Mouse (Mus musculus) c-Kit-positive CD71-positive TER-119-positive erythroid progenitor cells, embryonic 14.5 days (primary cell): ENCODE results near the gene Dhps.

ENCODE experiments used
- DNase-seq: peaks from one replicate; pipeline ENCODE4 v3.0.0-alpha.2; 2013; ENCODE audit warnings: low spot score

Dhps gene

DNA sequence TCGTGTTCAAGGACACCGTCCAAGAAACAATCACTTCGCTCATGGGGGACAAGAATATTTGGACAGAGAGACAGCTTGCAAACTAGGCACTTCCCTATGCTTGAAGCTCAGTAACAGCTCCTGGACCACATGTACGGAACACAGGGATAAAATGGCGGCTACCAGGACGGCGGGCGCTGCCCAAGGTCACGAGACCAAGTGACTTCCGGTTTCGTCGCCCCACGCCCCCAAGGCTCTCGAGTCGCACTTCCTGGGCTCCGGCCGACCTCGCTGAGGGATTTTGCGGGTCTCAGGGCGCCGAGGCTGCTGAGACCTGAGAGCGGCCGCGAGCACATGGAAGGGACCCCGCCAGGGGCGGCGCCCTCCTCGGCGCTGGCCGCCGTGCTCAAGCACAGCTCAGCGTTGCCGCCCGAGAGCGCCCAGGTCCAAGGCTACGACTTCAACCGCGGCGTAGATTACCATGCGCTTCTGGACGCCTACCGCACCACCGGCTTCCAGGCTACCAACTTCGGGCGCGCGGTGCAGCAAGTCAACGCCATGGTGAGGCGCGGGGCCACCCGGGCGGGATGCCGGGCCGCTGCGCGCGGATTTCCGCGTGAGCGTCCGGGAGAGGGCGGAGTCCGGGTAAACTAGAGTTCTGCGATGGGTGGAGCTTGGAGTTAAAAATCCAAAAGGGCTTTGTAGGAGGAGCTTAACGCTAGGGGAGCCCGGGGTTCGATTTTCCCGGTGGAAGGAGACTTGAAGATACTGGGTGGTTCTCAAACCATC lies at the start of gene Dhps:
Gene Dhps, plus strand, starts transcription at position 244 of the 768 bp plus-strand sequence.
- peak; percentile 83 for DNase-seq

DNA sequence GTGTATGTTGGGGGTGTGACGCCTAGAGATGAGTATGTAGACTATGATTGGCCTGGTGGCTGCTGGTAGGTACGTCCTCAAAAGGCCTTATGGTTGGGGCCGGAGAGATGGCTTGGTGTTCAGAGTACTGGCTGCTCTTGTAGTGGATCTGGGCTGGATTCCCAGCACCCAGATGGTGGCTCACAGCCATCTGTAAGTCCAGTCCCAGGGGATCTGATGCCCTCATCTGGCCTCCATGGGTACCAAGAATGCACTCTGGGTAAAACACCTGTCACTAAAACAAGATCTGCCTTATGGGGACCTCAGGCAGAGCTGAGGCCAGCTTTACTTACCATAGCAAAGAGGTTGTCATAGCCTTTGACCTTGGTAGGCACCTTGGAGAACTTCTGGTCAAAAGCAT lies 47.7 kb upstream of the Dhps start:
- no peak for DNase-seq

DNA sequence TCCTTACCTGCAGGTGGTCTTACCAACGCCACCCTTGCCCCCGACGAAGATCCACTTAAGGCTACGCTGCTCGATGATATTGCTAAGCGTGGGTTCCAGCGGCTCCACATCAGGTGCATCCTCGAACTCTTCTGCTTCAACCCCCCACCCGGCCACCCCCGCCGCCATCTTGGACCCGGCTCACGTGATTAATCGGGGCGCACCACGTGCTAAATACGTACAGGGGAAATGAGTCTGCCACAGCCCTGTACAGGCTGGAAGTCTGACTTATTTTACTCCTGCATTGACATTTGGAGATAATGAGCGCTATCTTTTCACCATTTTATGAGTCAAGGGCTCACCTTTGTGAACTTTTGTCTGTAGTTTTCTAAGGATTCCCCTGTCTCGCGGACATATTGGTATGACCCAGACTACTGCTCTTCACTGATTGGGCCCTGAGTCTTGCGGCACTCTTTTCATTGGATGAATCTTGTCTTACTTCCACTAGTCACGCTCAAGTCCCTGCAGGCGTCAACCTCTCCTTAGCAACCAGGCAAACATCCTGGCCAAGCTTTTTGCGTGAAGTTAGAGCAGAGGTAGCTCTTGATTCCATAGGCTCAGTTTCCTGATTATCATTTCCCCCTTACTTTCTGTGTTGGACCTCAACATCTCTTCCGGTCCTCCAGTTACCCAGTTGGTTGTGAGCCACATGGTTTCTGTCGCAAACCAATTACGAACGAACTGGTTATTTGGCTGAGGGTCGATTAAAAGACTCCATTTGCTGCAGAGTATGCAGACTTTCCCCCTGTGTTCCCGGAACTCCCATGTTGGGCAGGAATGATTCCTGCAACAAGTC lies 46.2 kb upstream of the Dhps start, which contains the start of gene Asna1:
Gene Asna1, minus strand, starts transcription at position 184 of the 835 bp plus-strand sequence.
- DNase-seq = peak; percentile 92

DNA sequence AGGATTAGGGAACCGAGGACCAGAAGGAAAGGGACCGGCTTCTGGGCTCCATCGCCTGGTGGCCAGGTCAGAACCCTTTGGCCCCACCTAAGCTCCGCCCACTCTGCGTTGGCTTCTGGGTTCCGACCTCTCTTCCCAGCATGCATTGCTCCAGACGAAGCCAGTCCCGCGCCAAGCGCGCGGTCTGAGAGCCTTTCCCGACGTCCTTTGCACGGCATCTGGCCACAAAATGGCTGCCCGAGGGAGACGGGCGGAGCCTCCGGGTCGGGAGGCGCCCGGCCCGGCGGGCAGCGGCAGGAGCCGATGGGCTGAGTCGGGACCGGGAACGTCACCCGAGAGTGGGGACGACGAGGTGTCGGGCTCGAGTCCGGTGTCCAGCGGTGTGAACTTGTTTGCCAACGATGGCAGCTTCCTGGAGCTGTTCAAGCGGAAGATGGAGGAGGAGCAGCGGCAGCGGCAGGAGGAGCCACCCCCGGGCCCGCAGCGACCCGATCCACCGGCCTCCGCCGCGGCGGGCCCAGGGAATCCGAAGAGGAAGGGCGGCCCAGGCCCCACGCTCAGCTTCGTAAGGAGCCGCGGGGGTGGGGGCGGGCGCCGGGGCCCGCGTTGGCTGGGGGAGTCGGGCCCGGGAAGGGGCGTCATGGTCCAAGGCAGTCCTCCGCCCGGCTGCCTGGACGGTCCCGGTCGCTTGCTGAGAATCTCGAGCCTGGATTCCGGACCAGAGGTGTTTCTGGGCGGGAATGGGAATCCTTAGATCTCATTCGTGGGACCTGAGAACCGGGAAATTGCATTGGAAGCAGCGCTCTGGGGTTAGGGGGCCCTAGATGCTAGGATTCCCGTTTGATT lies 44.7 kb upstream of the Dhps start, which contains the start of gene Trir:
Gene Trir, plus strand, starts transcription at position 154 of the 846 bp plus-strand sequence.
- peak; percentile 99 for DNase-seq

DNA sequence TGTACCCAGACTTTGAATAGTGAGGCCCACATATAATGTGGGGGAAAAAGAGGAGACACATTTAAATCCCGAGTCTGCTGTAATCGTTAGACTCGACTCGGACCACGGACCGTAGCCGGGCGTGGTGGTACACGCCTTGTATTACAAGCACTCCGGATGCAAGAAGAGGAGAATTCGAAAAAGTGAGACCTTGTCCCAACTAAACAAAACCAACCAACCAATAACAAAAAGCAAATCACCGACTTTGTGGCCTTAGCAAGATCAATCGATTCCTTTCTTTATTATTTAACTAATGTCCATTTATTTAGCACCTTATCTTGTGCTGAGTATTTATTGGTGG lies 44.1 kb upstream of the Dhps start:
- peak; percentile 52 for DNase-seq

DNA sequence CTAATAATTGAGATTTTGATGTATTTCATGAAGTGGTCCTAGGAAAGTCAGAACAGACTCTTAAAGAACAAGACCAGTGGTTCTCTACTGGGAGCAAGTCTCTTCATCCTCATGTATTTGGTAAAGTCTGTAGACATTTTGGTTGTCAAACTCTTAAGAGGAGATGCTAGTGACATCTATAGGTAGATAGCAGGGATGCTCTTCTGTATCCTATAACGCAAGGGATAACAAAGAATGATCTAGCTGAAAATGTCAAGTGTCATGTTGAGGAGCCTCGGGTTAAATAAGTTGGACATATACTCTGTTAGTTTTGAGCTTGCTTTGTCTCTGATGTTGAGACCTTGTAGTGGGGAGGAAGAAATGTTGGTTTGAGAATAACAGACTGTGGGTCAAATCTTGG lies 43.6 kb upstream of the Dhps start:
- DNase-seq = no peak

DNA sequence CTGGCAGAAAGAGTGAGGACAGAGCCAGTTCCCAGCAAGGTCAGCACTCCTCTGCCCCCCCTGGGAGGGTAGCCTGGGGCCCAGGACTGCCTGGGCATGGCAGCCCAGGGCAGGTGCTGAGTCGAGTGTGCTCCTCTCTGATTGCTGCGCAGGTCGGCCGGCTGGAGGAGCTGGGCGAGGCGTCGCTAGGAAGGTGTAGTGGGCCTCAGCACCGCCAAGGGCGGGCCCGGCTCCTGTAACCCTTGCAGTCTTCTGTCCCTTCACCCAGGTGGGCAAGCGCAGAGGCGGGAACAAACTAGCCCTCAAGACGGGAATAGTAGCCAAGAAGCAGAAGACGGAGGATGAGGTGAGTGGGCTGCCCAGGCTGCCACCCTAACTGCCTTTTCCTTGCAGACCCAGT lies 42.3 kb upstream of the Dhps start:
- DNase-seq = no peak

DNA sequence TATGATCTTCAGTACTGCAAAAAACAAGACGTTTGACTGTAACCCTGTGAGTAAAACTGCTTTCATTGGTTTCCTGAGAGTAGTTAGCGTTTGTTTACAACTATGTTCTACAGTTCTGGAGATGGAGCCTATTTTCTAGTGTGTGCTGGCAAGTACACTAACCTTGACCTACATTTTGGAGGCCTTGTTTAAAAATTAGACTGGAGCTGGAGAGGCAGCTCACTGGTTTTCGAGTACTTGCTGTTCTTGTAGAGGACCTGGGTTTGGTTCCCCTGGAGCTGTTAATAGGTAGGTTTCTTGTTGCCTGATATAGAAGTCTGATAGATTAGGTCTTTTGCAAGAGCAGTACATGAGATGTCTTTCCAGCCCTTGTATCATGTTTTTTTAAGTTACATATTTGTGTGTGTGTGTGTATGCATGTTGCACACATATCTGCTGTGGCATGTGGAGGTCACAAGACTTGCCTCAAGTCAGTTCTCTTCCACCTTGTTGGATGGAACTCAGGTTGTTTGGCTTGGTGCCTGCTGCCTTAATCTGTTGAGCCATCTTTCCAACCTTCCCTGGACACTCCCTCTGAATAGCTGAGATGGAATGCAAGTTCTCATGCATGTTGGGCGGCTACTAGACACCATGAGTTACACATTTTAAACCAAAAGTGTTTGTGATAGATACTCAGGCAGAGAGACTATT lies 38.8 kb upstream of the Dhps start:
- DNase-seq = no peak

DNA sequence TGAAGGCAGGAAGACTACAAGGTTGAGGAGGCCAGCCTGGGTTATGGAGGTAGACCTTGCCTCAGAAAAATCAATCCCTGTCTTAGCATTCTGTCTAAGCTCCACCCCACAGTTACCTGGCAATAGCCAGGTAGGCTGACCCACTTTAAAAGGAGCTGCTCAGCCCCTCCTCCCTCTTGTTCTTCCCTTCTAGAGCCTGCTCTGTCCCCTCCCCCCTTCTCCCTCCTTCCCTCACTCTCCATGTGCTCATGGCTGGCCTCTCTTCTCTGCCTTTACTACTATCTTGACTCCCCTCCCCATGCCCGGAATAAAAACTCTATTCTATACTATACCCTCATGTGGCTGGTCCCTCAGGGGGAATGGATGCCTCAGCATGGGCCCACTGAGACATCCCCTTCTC lies 37.7 kb upstream of the Dhps start:
- no peak for DNase-seq

DNA sequence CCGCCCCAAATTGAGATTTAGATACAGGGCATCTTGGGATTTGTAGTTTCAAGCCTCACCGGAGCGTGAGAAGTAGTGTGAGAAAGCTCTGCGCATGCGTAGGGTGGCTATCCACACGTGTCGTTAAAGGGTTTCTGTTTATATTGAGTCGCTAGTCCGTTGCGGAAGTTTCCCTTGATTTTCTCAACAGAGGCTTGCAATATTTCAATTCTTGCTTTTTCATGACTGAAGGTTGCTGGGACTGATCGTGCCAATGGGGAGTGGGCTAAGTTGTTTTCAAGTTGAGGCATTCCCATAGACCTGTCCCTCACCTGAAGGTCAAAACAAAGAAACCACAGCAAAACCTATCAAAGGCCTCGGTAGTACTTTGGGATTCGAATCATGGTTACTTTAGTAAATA lies 36.8 kb upstream of the Dhps start:
- peak; percentile 80 for DNase-seq

DNA sequence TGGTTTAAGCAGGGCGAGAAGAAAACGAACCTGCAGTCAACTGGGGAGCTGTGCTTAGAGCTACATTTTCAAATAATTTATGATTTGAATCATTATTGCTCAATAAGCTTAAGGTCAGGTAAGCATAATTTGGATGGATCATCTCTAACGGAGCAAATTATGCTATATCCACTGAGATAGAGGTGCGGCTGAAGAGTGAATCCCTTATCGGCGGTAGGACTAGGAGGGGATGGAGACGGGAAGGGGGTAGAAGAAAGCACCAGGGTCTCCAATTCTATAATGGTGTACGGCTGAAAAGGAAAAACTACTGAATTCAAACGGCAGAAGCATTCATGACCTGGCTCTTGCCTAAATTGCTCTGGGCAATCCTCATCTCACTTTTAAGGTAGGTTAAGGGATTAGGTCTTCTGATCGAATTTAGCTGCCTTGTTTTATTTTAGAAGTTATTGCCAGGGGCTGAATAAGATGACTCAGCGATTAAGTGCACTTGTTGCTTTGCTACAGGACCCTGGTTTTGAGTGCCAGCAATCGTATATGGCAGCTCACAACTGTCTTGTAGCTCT lies 36.3 kb upstream of the Dhps start:
- DNase-seq = peak; percentile 27

DNA sequence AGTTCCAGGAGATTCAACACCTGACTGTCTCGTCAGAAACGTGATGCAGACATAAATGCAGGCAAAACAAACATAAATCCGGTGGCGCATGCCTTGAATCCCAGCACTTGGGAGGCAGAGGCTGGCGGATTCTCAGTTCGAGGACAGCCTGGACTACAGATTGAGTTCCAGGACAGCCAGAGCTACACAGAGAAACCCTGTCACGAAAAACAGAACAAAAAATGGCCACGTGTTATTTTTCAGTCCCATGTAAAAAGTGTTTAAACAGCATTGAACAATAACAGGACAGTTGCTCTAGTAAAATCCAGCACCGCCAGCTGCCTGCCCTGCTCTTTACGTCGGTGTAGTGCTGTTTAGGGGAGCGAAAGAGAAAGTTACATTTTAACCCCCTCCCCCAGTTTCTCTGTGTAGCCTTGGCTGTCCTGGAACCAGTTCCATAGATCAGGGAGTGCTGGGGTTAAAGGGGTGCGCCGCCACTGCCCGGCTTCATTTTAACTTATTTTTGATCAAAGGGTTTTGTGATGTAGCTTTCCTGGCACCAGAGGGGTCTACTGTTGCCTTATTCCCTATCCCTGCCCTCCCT lies 35.7 kb upstream of the Dhps start:
- peak; percentile 40 for DNase-seq

DNA sequence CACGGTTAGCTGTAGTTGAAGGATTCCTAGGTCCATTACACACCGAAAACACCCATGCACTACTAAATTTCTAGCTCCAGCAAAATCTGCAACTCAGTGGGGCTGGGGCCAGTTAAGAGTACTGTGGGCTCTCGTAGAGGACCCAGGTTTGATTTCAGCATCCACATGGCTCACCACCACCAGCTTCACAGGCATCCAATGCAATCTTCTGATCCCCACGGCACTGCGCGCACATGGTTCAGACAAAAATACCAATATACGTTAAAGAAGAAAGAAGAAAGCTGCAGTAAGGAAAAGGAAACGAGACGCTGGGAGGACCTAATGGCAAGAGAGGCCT lies 35.2 kb upstream of the Dhps start:
- no peak for DNase-seq

DNA sequence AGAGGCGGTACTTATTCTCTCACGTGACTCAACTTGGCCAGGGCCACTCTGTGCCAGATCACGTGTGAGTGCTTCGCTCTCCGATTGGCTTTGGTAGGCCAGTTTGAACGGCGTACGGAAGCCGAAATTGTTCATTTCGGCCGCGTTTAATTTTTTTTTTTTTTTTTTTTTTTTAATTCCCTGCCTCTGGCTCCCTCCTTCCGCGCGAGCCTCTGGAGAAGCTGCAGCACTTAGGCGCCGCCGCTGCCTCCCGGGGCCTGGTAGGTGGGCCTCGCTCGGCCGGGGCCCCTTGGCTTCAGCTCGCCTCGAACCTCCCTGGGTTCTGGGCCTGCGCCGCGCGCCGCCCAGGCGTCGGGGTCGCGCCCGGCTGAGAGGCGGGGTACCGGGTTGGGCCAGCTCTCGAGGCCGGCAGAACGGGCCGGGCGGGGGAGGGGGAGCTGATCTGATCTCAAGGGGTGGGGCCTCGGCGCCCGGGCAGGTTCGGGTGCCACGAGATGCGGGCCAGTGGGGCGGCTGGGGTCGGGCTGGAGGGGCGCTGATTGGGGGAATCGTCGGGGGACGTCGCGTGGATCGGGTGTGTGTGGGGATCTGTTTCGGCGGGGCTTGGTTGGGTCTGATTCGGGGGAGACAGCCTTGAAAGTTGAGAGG lies 34.7 kb upstream of the Dhps start, which contains the start of gene Tnpo2:
Gene Tnpo2, plus strand, starts transcription at position 198 of the 648 bp plus-strand sequence.
- DNase-seq = peak; percentile 95

DNA sequence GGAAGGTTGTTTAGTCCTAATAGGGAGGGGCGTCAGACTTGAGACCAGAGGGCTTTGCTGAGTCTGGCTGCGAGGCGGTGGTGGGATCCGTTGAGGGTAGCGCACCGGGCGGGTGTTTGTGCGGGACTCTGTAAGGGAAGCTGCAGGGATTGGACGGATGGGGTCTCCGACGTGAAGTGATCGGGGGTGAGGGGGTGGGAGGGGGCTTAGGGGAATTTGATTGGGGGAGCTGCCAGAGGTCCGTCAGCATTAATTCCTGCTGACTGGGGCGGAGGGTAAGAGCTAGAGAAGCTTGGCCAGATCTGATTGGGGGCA lies 34.2 kb upstream of the Dhps start:
- DNase-seq = no peak

DNA sequence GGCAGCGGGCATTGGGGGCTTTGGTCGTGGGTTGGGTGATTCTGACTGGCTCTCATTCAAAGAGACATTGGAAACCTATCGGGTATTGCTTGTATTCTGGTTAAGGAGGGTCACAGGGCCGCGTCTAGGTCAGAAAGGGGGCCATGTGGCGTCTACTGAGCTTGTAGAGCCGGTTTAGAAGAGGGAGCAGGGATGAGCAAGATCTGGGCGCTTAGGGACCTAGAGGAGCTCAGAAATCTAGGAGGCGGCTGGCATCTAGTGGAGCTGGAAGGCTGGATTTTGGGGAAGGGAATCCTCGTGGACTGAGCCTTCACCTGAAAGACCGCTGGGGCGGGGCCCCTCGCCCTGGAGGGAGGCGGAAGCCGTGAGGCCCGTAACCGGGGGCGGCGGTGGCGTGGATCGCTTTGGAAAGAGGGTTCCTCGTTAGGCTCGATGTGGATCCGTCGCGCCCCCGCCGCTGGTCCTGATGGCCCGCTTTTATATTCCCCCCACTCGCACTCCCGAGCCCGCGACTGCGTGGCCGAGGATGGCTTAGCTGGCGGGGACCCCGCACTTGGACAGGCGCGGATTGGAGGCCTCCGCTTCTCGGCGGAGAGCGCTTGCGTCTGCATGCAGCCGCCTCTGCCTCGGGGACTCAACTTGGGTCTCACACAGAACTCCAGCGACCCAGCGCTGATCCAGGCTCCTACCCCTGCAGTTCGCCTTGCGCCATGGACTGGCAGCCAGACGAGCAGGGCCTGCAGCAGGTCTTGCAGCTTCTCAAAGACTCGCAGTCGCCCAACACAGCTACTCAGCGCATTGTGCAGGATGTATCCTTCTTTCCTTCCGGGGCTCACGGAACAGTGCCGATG lies 33.7 kb upstream of the Dhps start:
- peak; percentile 64 for DNase-seq

DNA sequence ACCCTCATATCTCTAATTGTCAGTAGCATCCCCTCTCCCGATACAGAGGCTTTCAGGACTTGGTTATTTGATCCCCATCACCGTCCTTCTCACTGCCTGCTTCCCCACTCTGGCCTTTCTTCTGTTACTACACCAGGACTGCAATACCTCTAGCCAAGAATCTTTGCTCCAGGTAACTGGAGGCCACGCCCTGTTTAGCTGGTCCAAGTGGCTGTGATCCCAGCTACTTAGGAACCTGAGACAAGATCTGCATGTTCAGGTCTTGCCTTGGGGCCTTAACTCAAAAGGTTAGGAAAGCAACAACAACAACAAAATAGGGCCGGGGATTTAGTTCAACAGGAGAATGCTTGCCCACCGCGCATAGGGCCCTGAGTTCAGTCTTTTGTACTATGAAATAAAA lies 27.9 kb upstream of the Dhps start:
- no peak for DNase-seq

DNA sequence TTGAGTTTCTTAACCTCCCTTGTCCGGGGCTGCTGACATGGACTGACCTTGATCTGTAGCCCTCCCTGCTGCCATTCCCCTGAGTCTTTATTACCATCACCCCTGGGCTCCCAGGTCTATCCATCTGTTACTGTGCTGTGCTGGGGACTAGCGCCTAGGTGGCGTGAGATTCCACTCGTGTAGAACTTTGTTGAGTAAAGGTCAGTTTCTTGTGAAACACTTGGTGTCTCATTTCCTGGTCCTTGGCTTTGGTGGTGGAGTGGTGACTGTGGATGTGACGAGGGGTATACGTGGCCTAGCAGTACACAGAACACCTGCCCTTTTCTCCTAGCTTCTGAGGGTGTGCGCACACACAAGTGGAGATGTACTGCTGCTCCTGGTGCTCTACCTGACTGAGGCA lies 14.2 kb upstream of the Dhps start:
- no peak for DNase-seq

DNA sequence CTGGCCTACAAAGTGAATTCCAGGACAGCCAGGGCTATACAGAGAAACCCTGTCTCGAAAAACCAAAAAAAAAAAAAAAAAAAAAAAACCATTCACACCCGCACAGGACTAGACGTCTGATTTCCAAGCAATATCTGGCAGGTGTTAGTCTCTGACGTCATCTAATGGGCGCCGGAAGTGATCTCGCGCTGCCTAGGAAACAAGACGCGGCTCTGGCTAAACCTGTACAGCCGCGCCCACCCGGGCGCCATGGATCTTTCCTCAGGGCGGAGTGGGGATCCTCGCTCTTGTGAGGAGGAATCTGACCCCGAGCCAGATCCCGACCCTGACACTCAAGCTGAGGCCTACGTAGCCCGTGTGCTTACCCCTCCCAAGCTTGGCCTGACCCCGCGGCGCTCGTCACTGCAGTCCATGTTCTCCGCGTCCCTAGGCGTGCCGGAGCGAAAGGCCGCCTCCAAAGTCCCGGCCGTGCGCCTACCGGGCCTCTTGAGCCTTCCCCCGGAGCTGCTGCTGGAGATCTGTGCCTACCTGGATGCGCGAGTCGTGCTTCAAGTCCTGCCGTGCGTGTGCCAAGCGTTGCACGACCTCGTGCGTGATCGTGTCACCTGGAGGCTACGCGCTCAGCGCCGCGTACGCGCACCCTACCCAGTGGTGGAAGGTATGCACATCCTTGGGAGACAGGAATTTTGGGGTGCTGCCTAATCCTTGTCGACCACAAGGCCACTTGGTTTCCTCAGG lies 11.5 kb upstream of the Dhps start, which contains the start of gene Fbxw9:
Gene Fbxw9, plus strand, starts transcription at position 177 of the 738 bp plus-strand sequence.
- peak; percentile 90 for DNase-seq
